Mouse (Mus musculus): ENCODE results near the gene Mrpl33. TPM values are rescaled to one million over a fixed set of nuclear protein-coding genes. Genes with fewer than 3 reads are reported as not detected.

Gene Mrpl33
- total RNA-seq, 1 experiment from 2014 or later = 300 TPM

GRCm38 (mm10) chr5:31697644-31698296 is 101.0 kb downstream of the Mrpl33 start, which contains the start of gene Babam2:
TSS of gene Babam2 (plus strand) at chr5:31697684.
- peak; percentile 96 for DNase-seq

DNA sequence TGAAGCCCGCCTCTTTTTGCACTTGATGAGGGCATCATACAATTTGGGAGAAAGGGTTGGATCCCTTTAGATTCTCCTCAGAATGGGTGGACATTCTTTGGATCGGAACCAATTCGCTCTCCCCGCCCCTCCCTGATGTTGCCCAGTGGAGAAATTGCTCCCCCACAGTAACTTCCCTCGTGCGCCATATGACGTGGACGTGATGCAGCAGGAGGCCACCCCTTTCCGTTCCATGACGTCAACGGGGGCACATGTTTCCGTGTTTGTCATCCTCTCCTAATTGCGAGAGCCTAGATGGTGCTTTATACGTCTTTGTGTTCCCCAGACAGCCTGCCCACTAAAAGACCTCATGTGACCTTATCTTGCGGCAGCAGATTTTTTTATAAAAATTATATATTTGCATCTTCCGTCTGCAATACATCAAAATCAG is 101.6 kb downstream of the Mrpl33 start:
- peak; percentile 93 for DNase-seq

DNA sequence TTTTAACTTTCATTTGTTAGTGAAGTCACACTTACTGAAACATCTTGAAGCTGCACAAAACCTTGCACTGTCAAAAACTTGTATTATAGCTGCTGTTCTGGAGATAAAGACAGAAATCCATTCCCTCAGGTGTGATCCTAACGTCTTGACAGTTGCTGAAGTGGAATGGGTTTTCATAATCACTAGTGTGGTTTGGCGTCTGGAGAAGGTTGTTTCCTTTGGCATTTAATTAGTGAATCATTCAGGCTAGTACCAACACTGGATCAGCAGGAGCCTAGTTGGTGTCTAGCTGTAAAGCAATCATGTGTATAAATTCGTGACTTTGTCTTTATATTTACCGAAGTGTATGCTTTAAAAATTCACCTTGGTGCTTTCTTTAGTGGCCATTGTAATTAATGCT is 102.2 kb downstream of the Mrpl33 start:
- DNase-seq = no peak

DNA sequence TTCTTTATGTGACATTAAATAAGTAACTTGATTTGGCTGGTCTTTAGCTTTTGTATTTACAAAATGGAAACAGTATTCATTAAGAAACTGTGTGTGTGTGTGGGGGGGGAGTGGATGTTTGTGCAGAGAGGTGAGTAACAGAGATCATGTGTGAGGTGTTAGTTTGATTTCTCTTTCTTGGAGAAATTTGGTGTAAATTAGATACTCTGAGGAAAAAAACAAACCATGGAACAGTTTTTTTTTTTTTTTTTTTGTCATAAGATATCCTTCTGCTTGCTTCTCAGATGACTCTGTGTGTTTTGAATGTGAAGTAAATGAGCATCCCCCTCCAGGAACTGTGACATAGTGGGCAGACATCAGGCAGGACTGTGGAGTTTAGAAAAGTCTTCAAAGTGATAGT is 102.7 kb downstream of the Mrpl33 start:
- no peak for DNase-seq

GRCm38 (mm10) chr5:31704971-31705370 is 108.2 kb downstream of the Mrpl33 start:
- DNase-seq = no peak

GRCm38 (mm10) chr5:31706826-31707225 is 110.1 kb downstream of the Mrpl33 start:
- DNase-seq = no peak

GRCm38 (mm10) chr5:31709389-31709788 is 112.7 kb downstream of the Mrpl33 start:
- DNase-seq = peak; percentile 68

- no peak for DNase-seq
These were observed 116.6 kb downstream of the Mrpl33 start for GRCm38 (mm10) chr5:31713280-31713711.

- no peak for DNase-seq
These were observed 117.1 kb downstream of the Mrpl33 start for GRCm38 (mm10) chr5:31713841-31714264.

Small RNAs within 50 kb of the gene (microRNA-seq; reads per million reads assigned to microRNA genes)
- gene Mir3473e = 0 reads per million in 2 experiments

Other genes with a start within 250 kb of the Mrpl33 start
- gene Zfp512, start 144.5 kb upstream of the Mrpl33 start, total RNA-seq (2021) = 20.1 and 23.2 TPM in 2 replicates
- gene 4930548H24Rik, start 111.2 kb upstream of the Mrpl33 start, total RNA-seq (2021) = 0.23 TPM in 1 of 2 replicates, not detected in the other
- gene Gpn1, start 102.2 kb upstream of the Mrpl33 start, total RNA-seq (2021) = 23.0 and 25.8 TPM in 2 replicates
- 30.1 and 30.4 TPM in 2 replicates for gene Slc4a1ap, start 69.9 kb upstream of the Mrpl33 start, total RNA-seq (2021)
- gene Supt7l, start 69.1 kb upstream of the Mrpl33 start, total RNA-seq (2021) = 18.6 and 20.1 TPM in 2 replicates
- gene Rbks, start 100.7 kb downstream of the Mrpl33 start, total RNA-seq (2021) = 10.2 and 10.3 TPM in 2 replicates
- gene Babam2, start 100.7 kb downstream of the Mrpl33 start, total RNA-seq (2021) = 65.4 and 72.3 TPM in 2 replicates

All from adrenal gland, postnatal 14 days (tissue).